Mouse (Mus musculus) stomach, embryonic 16.5 days (tissue): ENCODE measurements around the gene Psenen. TPM values are rescaled to one million over a fixed set of nuclear protein-coding genes. Genes with fewer than 3 reads are reported as not detected.

ENCODE experiments used
- ATAC-seq: fragments of 200-750 bp; cut with Nextera tagmentation; 2 replicates; pipeline ENCODE4 v1.8.0; 2017; ENCODE audit warnings: moderate number of reproducible peaks, moderate TSS enrichment; ENCODE audit not compliant: insufficient read depth, low FRiP score
- H3K27ac ChIP-seq: fragments of 300-500 bp; sonication (generic); 2 replicates; pipeline ENCODE4 v1.5.1; 2014; ENCODE audit warnings: low read length
- H3K27me3 ChIP-seq: fragments of 300-500 bp; sonication (generic); 2 replicates; pipeline ENCODE4 v1.6.1; 2014; ENCODE audit warnings: low read length, control low read depth, mixed read lengths; ENCODE audit not compliant: control insufficient read depth, insufficient read depth
- H3K36me3 ChIP-seq: fragments of 300-500 bp; sonication (generic); 2 replicates; pipeline ENCODE4 v1.6.1; 2014; ENCODE audit warnings: low read length; ENCODE audit not compliant: control insufficient read depth, insufficient read depth
- H3K4me1 ChIP-seq: fragments of 300-500 bp; sonication (generic); 2 replicates; pipeline ENCODE4 v1.6.1; 2014; ENCODE audit warnings: low read length, control low read depth, mixed read lengths; ENCODE audit not compliant: control insufficient read depth, insufficient read depth
- H3K4me2 ChIP-seq: fragments of 300-500 bp; sonication (generic); 2 replicates; pipeline ENCODE4 v1.6.1; 2014; ENCODE audit warnings: low read depth, low read length, mixed read lengths
- H3K4me3 ChIP-seq: fragments of 300-500 bp; sonication (generic); replicated peaks from 2 replicates; pipeline ENCODE4 v1.5.1; 2014; ENCODE audit warnings: mild to moderate bottlenecking, low read length
- H3K9ac ChIP-seq: fragments of 300-500 bp; sonication (generic); 2 replicates; pipeline ENCODE4 v1.6.1; 2014; ENCODE audit warnings: low read length
- H3K9me3 ChIP-seq: fragments of 300-500 bp; sonication (generic); replicated peaks from 2 replicates; pipeline ENCODE4 v1.6.1; 2016; ENCODE audit warnings: low read length, control low read depth; ENCODE audit not compliant: control insufficient read depth
- WGBS: fragments of 180-500 bp; shearing (Covaris S2); extraction: QIAGEN DNeasy Blood & Tissue Kit; methylation state at CpG from one replicate; pipeline ENCODE4 v1.1.7; 2014; 5-methylcytosine and 5-hydroxymethylcytosine counted together
- microRNA-seq: library from miRNA; unstranded; fragments of <30 nt; microRNA quantifications from one replicate; pipeline ENCODE4, GENCODE M21; 2016
- polyA plus RNA-seq: library from polyadenylated mRNA; unstranded; fragments of >200 nt; fragmentation: Nextera tagmentation; extraction: Ambion mirVana; gene quantifications from 2 replicates; pipeline ENCODE4 v1.2.1, GENCODE M21; 2015

Psenen gene
- polyA plus RNA-seq, 1 experiment from 2014 or later = 156 TPM

DNA sequence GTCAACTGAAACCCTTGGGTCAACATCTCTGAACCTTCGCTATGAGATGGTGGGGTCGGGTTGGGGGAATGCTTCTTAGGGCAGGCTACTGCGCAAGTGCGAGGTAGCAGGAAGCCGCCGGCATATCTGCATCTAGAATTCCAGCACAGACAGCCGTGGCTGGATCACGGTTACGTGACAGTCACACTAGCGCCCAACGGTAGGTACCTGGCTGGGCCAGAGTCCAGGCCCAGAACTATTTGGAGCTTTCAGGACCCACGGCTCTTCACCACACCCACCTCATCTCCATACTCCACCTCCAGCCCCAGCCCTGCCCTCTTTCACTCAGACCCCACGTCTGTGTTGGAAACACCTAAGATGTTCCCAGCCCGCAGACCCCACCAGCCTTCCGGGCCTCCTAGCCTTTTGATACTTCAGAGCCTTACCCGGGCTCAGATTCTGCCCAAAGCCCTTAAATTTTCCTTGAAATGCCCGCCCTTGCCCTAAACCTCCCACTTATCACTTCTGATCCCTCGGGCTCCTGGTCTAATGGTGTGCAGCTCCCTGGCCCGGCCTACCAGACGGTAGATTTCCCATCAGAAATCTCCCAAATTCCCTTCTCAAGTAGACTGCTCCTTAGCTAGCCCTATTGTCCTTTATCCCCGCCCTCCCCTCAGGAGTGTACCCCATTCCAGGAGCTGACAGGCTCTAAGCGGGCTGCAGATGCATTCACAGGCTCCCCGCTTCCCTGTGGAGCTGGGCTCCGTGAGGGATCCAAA lies 48.2 kb downstream of the Psenen start:
- Histone ChIP-seq H3K4me1 (no peaks in the 10 kb centered on the region), H3K36me3 (no peaks in the 10 kb centered on the region), H3K9ac (no peak overlapping the region), H3K27ac (no peak overlapping the region), H3K27me3 (no peaks in the 10 kb centered on the region), H3K4me3 (no peak overlapping the region), H3K9me3 (no peaks in the 10 kb centered on the region), H3K4me2 (no peak overlapping the region)
- no peak for ATAC-seq
- 54% methylated on average over 24 of the region's 24 CpGs for WGBS

Small RNA genes lying within 50 kb of the gene (microRNA-seq; reads per million reads assigned to microRNA genes)
- gene Gm38670 (0.99 reads per million), gene Mir3569 (not detected)

Other genes with a start within 250 kb of the Psenen start
- 54.0 and 54.3 TPM in 2 replicates for gene Syne4, start 248.8 kb downstream of the Psenen start, polyA plus RNA-seq
- gene E130208F15Rik, start 241.9 kb downstream of the Psenen start, polyA plus RNA-seq = 1.2 TPM in 1 of 2 replicates, not detected in the other
- gene Sdhaf1, start 239.7 kb downstream of the Psenen start, polyA plus RNA-seq = 12.1 and 14.6 TPM in 2 replicates
- gene Lrfn3, start 200.9 kb downstream of the Psenen start, polyA plus RNA-seq = 4.0 and 4.6 TPM in 2 replicates
- gene Tyrobp, start 149.9 kb downstream of the Psenen start, polyA plus RNA-seq = 71.0 and 75.8 TPM in 2 replicates
- gene Hcst, start 143.8 kb downstream of the Psenen start, polyA plus RNA-seq = 1.9 and 2.0 TPM in 2 replicates
- gene Nfkbid, start 141.9 kb downstream of the Psenen start, polyA plus RNA-seq = 1.5 and 2.0 TPM in 2 replicates
- 29.2 and 33.0 TPM in 2 replicates for gene Aplp1, start 118.1 kb downstream of the Psenen start, polyA plus RNA-seq
- gene Kirrel2, start 105.9 kb downstream of the Psenen start, polyA plus RNA-seq = 1.4 and 1.9 TPM in 2 replicates
- 3.4 and 4.2 TPM in 2 replicates for gene Nphs1, start 105.3 kb downstream of the Psenen start, polyA plus RNA-seq
- gene Prodh2, start 70.0 kb downstream of the Psenen start, polyA plus RNA-seq = 3.6 and 4.0 TPM in 2 replicates
- gene Arhgap33, start 28.6 kb downstream of the Psenen start, polyA plus RNA-seq = 5.6 and 5.7 TPM in 2 replicates
- 69.8 and 72.4 TPM in 2 replicates for gene Hspb6, start 11.4 kb downstream of the Psenen start, polyA plus RNA-seq
- gene Proser3, start 11.3 kb downstream of the Psenen start, polyA plus RNA-seq = 10.3 and 12.6 TPM in 2 replicates
- 53.8 and 58.5 TPM in 2 replicates for gene Lin37, start 3.8 kb downstream of the Psenen start, polyA plus RNA-seq
- 73.4 and 80.7 TPM in 2 replicates for gene U2af1l4, start 326 bp downstream of the Psenen start, polyA plus RNA-seq
- 12.6 and 14.6 TPM in 2 replicates for gene Gm49396, start 283 bp downstream of the Psenen start, polyA plus RNA-seq
- gene Igflr1, start 1.8 kb upstream of the Psenen start, polyA plus RNA-seq = 3.6 and 4.1 TPM in 2 replicates
- gene Kmt2b, start 25.1 kb upstream of the Psenen start, polyA plus RNA-seq = 6.5 and 7.9 TPM in 2 replicates
- gene Zbtb32, start 35.3 kb upstream of the Psenen start, polyA plus RNA-seq = 1.3 and 1.4 TPM in 2 replicates
- 4.7 and 9.5 TPM in 2 replicates for gene Upk1a, start 49.2 kb upstream of the Psenen start, polyA plus RNA-seq
- gene Cox6b1, start 62.5 kb upstream of the Psenen start, polyA plus RNA-seq = 1,000 and 1,051 TPM in 2 replicates
- 0.13 TPM in 1 of 2 replicates, not detected in the other for gene Etv2, start 72.2 kb upstream of the Psenen start, polyA plus RNA-seq
- 78.5 and 83.7 TPM in 2 replicates for gene Rbm42, start 86.7 kb upstream of the Psenen start, polyA plus RNA-seq
- gene Haus5, start 101.4 kb upstream of the Psenen start, polyA plus RNA-seq = 36.9 and 41.7 TPM in 2 replicates
- gene Pmis2, start 108.0 kb upstream of the Psenen start, polyA plus RNA-seq = not detected in 2 replicates
- gene 2200002J24Rik, start 135.3 kb upstream of the Psenen start, polyA plus RNA-seq = 5.5 and 6.2 TPM in 2 replicates
- 22.3 and 44.6 TPM in 2 replicates for gene Atp4a, start 148.6 kb upstream of the Psenen start, polyA plus RNA-seq
- 215 and 232 TPM in 2 replicates for gene Tmem147, start 165.9 kb upstream of the Psenen start, polyA plus RNA-seq
- gene Gapdhs, start 180.1 kb upstream of the Psenen start, polyA plus RNA-seq = 0.28 and 0.40 TPM in 2 replicates
- gene Sbsn, start 187.8 kb upstream of the Psenen start, polyA plus RNA-seq = 62.5 and 98.8 TPM in 2 replicates
- gene Dmkn, start 200.1 kb upstream of the Psenen start, polyA plus RNA-seq = 391 and 628 TPM in 2 replicates
- 767 and 1,136 TPM in 2 replicates for gene Krtdap, start 224.3 kb upstream of the Psenen start, polyA plus RNA-seq